27 mouse cellular contexts compared by ENCODE assay signal in the genomic region with DNA sequence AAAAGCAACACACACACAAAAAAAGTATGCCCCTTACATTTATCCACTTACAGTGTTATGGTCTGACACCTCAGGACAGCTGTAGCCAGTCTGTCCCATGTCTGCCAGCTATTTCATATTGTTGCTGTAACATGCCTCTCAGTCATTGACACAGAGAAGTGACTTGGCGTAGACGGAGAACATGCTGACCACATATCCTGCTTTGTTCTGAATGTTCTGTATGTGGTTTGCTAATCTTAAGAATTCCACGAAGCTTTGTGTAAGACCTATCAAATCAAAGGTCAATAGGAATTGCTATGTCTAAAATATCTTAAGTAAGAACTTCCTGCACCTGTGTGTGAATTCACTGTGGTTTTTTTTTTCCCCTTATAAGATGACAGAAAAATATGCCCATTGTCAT.
"Had no signal": no experiment of that assay in that cellular context is flagged by ENCODE, and none has a peak within 500 bp of the region (broad histone marks: within the 10 kb centered on the region; RNA-seq: fewer than 3 reads in every experiment).

No protein-coding gene starts in this region.

- H3K9ac ChIP-seq: heart, embryonic 13.5 days; heart, embryonic 15.5 days; hindbrain, embryonic 13.5 days; hindbrain, embryonic 15.5 days; intestine, embryonic 15.5 days; limb, embryonic 12.5 days had no signal

- H3K27me3 ChIP-seq: heart, embryonic 13.5 days; heart, embryonic 15.5 days; hindbrain, embryonic 13.5 days; hindbrain, embryonic 15.5 days; intestine, embryonic 15.5 days; limb, embryonic 12.5 days had no signal

- H3K27ac ChIP-seq: gastrocnemius, adult 2 months; heart, adult 2 months; heart, embryonic 13.5 days; heart, embryonic 15.5 days; hindbrain, embryonic 13.5 days; hindbrain, embryonic 15.5 days; hindbrain, postnatal 0 days; intestine, embryonic 15.5 days; layer of hippocampus, adult 2 months; left cerebral cortex, adult 2 months; limb, embryonic 10.5 days; limb, embryonic 12.5 days had no signal

- ATAC-seq: forebrain, embryonic 16.5 days; hindbrain, postnatal 0 days; inflammation-experienced regulatory T-cells, adult 6 months; intestine, embryonic 15.5 days; intestine, postnatal 0 days had no signal

- H3K36me3 ChIP-seq: hindbrain, embryonic 15.5 days had no signal

- H3K4me2 ChIP-seq: heart, embryonic 11.5 days; heart, embryonic 13.5 days; heart, embryonic 15.5 days; hindbrain, embryonic 13.5 days; hindbrain, embryonic 15.5 days; intestine, embryonic 15.5 days; limb, embryonic 12.5 days had no signal

- DNase-seq: gastrocnemius, adult 2 months; gastrocnemius, postnatal 10 days; gastrocnemius, postnatal 25 days; heart, adult 11 months; heart, adult 2 months; heart, postnatal 14 days; heart, postnatal 36 days; kidney, adult 18-20 months; kidney, adult 8-10 months; kidney, postnatal 10 days; kidney, postnatal 25 days; kidney, postnatal 4 days; layer of hippocampus, adult 9-11 months had no signal

- H3K9me3 ChIP-seq: heart, embryonic 13.5 days; heart, embryonic 15.5 days; hindbrain, embryonic 13.5 days; hindbrain, embryonic 15.5 days; intestine, embryonic 15.5 days; limb, embryonic 10.5 days; limb, embryonic 12.5 days had no signal

- H3K4me3 ChIP-seq: gastrocnemius, adult 2 months; heart, adult 2 months; heart, embryonic 13.5 days; heart, embryonic 15.5 days; hindbrain, embryonic 13.5 days; hindbrain, embryonic 15.5 days; intestine, embryonic 15.5 days; layer of hippocampus, adult 2 months; left cerebral cortex, adult 2 months; limb, embryonic 10.5 days; limb, embryonic 12.5 days had no signal
